Mouse (Mus musculus) thymus, adult 2 months (tissue): ENCODE data around the gene Borcs6. TPM values are rescaled to one million over a fixed set of nuclear protein-coding genes. Genes with fewer than 3 reads are reported as not detected.

ENCODE experiments used
- DNase-seq: peaks from one replicate; pipeline ENCODE4 v3.0.0; 2021
- H3K27ac ChIP-seq: fragments of 200-500 bp; 2 replicates; pipeline ENCODE4 v1.5.1; 2012; ENCODE audit warnings: low read length, control low read depth; ENCODE audit not compliant: control insufficient read depth, insufficient read depth
- H3K27me3 ChIP-seq: fragments of 200-500 bp; 2 replicates; pipeline ENCODE4 v1.6.1; 2012; ENCODE audit warnings: mild to moderate bottlenecking, low read length, moderate library complexity, mixed read lengths; ENCODE audit not compliant: control insufficient read depth, insufficient read depth
- H3K36me3 ChIP-seq: fragments of 200-500 bp; 2 replicates; pipeline ENCODE4 v1.6.1; 2012; ENCODE audit warnings: mild to moderate bottlenecking, low read length, moderate library complexity; ENCODE audit not compliant: control insufficient read depth, insufficient read depth
- H3K4me1 ChIP-seq: fragments of 200-500 bp; replicated peaks from 2 replicates; pipeline ENCODE4 v1.6.1; 2012; ENCODE audit warnings: low read length; ENCODE audit not compliant: control insufficient read depth, insufficient read depth
- H3K4me3 ChIP-seq: fragments of 200-500 bp; 2 replicates; pipeline ENCODE4 v1.5.1; 2012; ENCODE audit warnings: mild to moderate bottlenecking, low read length, control low read depth, moderate library complexity; ENCODE audit not compliant: control insufficient read depth, insufficient read depth
- CTCF ChIP-seq: fragments of 200-500 bp; IDR thresholded peaks from 2 replicates; pipeline ENCODE4 v1.5.1; 2012; ENCODE audit warnings: mild to moderate bottlenecking, control low read depth, low read length, moderate library complexity, borderline replicate concordance; ENCODE audit not compliant: control insufficient read depth, poor library complexity, insufficient read depth; ENCODE audit errors: extremely low read depth
- POLR2A ChIP-seq: fragments of 200-500 bp; IDR thresholded peaks from 2 replicates; pipeline ENCODE4 v1.6.1; 2012; ENCODE audit warnings: mild to moderate bottlenecking, low read length, control low read depth, moderate library complexity; ENCODE audit not compliant: control insufficient read depth, poor library complexity, insufficient read depth; ENCODE audit errors: extremely low read depth
- WGBS: fragments of 180-500 bp; shearing (Covaris S2); methylation state at CpG from one replicate; pipeline ENCODE4 v1.1.7; 2018; 5-methylcytosine and 5-hydroxymethylcytosine counted together
- polyA plus RNA-seq: library from polyadenylated mRNA; depleted of rRNA; stranded (reverse); fragments of >200 nt; gene quantifications from 2 replicates; pipeline ENCODE4 v1.2.3, GENCODE M21; 2012

Gene Borcs6
- polyA plus RNA-seq, 1 experiment: 18.0 TPM

GRCm38 (mm10) chr11:69074776-69075069, 15.2 kb downstream of the Borcs6 start:
- DNase-seq: no peak
- Histone ChIP-seq H3K27me3 (no peaks in the 10 kb centered on the region), H3K36me3 (no peaks in the 10 kb centered on the region), H3K27ac (no peak overlapping the region), H3K4me3 (no peak overlapping the region), H3K4me1 (peaks cover 20% of the 10 kb centered on the region)
- 81% methylated on average over 2 of the region's 2 CpGs for WGBS
- TF ChIP-seq CTCF (no peak), POLR2A (no peak)

DNA sequence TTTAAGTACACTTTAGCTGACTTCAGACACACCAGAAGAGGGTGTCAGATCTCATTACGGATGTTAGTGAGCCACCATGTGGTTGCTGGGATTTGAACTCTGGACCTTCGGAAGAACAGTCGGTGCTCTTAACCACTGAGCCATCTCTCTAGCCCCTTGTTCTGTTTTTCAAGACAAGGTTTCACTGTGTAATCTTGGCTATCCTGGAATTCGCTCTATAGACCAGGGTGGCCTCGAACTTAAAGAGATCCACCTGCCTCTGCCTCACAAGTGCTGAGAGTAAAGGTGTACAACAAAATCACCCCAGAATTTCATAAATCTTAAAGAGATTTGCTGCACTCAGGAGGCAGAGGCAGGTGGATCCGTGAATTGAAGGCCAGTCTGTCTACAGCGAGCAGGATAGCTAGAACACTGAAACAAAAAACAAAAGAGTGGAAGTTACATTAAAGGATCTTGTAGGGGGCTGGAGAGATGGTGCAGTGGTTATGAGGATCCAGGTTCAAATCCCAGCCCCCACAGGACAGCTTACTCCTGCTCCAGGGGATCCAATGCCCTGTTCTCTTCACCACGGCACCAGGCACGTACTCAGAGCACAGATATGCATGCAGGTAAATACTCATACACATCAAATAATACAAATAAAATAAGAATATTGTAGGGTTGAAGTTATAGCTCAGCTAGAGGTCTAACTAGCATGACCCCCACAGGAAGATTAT, 16.4 kb downstream of the Borcs6 start:
- Histone ChIP-seq H3K4me3 (no peak overlapping the region), H3K4me1 (peaks cover 15% of the 10 kb centered on the region), H3K27me3 (no peaks in the 10 kb centered on the region), H3K36me3 (no peaks in the 10 kb centered on the region), H3K27ac (no peak overlapping the region)
- no peak for DNase-seq
- 82% methylated on average over 9 of the region's 9 CpGs for WGBS
- TF ChIP-seq POLR2A: no peak
- TF ChIP-seq CTCF: no peak

DNA sequence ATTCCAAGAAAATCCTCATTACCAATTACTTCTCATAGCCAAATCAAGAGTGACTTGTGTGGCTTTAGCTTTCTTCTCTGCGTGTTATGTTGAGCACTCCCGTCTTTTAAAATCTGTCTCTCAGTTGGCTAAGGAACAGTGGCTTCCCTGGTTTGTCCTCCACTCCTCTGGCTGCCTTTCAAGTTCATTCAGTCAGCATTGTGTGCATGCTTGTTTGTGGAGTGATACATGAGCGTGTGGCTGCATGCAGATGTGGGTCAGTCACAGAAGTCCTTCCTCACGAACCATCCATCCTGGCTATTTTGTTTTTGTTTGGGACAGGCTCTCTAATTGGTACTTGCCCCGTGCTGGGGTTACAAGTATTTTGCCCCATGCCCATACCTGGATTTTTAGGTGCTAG, 17.1 kb downstream of the Borcs6 start:
- Histone ChIP-seq H3K27me3 (no peaks in the 10 kb centered on the region), H3K4me3 (no peak overlapping the region), H3K4me1 (peaks cover 11% of the 10 kb centered on the region), H3K27ac (no peak overlapping the region), H3K36me3 (no peaks in the 10 kb centered on the region)
- no peak for DNase-seq
- no peak for TF ChIP-seq POLR2A
- TF ChIP-seq CTCF: no peak
- WGBS: 89% methylated on average over 5 of the region's 5 CpGs

DNA sequence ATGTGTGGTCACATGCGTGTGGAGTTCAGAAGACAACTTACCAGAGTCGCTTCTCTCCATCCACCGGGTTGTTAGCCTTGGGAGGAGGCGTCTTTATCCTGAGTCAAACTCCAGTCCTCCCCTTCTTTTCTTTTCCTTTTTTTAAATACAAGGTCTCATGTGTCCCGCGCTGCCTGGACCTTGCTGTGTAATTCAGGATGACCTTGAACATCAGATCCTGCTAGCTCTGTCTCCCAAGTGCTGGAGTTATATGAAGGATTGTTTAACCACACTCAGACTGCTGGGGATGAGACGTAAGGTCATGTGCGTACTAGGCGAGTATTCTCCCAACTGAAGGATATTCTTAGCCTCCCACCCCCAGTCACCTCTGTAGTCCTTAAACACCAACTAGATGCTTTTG, 17.8 kb downstream of the Borcs6 start:
- Histone ChIP-seq H3K4me1 (peaks cover 9% of the 10 kb centered on the region), H3K27ac (no peak overlapping the region), H3K27me3 (no peaks in the 10 kb centered on the region), H3K36me3 (no peaks in the 10 kb centered on the region), H3K4me3 (no peak overlapping the region)
- DNase-seq: no peak
- TF ChIP-seq CTCF (no peak), POLR2A (no peak)
- WGBS: 97% methylated on average over 9 of the region's 9 CpGs

DNA sequence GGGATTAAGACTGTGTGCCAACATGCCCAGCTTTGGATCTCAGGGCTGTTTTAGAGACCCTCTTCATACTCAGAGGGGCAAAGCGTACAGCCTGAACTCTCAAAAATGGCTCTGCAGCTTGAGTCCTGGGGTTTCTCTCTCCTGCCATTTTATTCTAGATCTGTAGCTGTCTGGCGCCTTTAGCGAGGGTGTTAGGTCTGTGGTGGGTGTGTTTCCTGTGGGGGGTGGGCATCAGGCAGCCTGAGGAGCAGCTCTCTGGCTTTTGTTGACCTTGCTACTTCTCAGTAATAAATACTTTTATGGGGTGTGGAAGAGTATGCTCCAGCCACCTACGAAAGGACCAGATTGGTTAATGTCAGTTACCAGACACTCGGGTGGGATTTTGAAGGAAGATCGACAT, 18.5 kb downstream of the Borcs6 start:
- no peak overlapping the region for H3K4me3 ChIP-seq
- H3K27me3 ChIP-seq: no peaks in the 10 kb centered on the region
- WGBS: 84% methylated on average over 6 of the region's 6 CpGs
- H3K4me1 ChIP-seq: peaks cover 4% of the 10 kb centered on the region; the same call in 1 of the 2 replicates
- no peak for TF ChIP-seq POLR2A
- no peak for DNase-seq
- H3K27ac ChIP-seq: no peak overlapping the region
- H3K36me3 ChIP-seq: no peaks in the 10 kb centered on the region

DNA sequence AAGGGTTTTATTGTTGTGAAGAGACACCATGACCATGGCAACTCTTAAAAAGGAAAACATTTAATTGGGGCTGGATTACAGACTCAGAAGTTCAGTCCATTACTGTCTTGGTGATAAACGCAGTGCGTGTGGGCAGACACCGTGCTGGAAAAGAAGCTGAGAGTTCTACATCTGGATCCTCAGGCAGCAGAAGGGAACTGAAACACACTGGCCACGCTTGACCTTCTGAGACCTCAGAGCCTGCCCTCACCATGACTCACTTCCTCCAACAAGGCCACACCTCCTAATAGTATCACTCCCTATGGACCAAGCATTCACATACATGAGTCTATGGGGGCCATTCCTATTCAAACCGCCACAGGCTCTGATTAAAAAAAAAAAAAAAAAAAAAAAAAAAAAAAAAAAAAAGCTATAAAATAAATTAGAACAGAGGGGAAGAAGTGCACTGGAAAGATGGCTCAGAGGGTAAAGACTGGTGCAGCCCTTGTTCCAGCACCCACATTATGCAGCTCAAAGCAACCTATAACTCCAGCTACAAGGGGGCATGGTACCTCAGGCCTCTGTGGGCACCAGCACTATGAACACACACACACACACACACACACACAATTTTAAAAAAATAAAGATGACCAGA, 19.4 kb downstream of the Borcs6 start:
- no peaks in the 10 kb centered on the region for H3K36me3 ChIP-seq
- no peak overlapping the region for H3K27ac ChIP-seq
- peaks cover 4% of the 10 kb centered on the region; the same call in 1 of the 2 replicates for H3K4me1 ChIP-seq
- no peaks in the 10 kb centered on the region for H3K27me3 ChIP-seq
- 69% methylated on average over 5 of the region's 5 CpGs for WGBS
- H3K4me3 ChIP-seq: no peak overlapping the region
- DNase-seq: no peak
- no peak for TF ChIP-seq CTCF
- TF ChIP-seq POLR2A: no peak

DNA sequence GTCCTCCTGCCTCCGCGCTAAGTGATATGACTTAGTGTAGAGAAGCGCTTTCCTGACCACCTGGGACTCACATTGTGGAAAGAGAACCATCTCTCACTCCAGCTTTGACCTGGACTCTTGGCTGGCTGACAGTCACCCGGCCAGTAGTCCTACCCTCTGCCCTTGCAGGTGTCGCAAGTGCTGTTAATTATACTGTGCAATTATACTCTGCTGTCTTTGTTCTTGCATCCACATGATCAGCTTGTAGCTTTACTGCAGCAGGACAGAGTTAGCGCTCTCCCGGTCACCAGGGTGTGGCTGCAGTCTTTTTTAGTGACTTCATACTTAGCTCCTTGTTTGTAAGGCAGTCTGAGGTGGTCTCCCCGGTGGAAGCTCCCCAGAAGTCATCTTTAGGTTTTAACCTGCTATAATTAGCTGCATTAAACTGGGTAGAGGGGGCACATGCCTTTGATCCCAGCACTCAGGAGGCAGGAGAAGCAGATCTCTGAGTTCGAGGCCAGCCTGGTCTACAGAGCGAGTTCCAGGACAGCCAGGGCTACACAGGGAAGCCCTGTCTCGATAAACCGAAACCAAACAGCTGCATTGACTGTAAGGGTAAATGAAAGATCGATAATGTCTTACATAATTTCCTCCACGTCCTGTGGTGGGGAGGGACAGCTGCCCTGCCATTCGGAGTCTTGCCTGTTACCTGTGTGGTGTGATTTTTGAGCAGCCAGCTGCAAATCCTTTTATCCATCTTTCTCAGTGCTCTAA, 20.8 kb downstream of the Borcs6 start:
- no peak for DNase-seq
- Histone ChIP-seq H3K4me3 (no peak overlapping the region), H3K27me3 (no peaks in the 10 kb centered on the region), H3K4me1 (peaks cover 4% of the 10 kb centered on the region; the same call in 1 of the 2 replicates), H3K36me3 (no peaks in the 10 kb centered on the region), H3K27ac (no peak overlapping the region)
- 88% methylated on average over 15 of the region's 15 CpGs for WGBS
- TF ChIP-seq CTCF: no peak
- no peak for TF ChIP-seq POLR2A
